In genomic region chr13:46653671-46654070, GRCm38 (mm10) we compare ENCODE assay signal across 22 mouse cellular contexts. TPM values are rescaled to one million over a fixed set of nuclear protein-coding genes. Genes with fewer than 3 reads are reported as not detected.
A peak's percentile ranks its signal among the peaks of the same experiment; 100 is the strongest.
DNase-seq lines count a peak whose midpoint lies in the region; ATAC-seq and TF ChIP-seq lines count a peak whose summit lies in the region.
"Had no signal": no experiment of that assay in that cellular context is flagged by ENCODE, and none has a peak within 500 bp of the region (broad histone marks: within the 10 kb centered on the region; RNA-seq: fewer than 3 reads in every experiment).

No protein-coding gene starts in this region.

- peaks cover 12% of the 10 kb centered on the region for H3K4me1 ChIP-seq in forebrain, embryonic 16.5 days (replicated peaks; ENCODE audit: control insufficient read depth, insufficient read depth, low read length)
- H3K4me1 ChIP-seq in forebrain, embryonic 11.5 days (replicated peaks; ENCODE audit: control insufficient read depth, insufficient read depth, low read length): no peaks in the 10 kb centered on the region
- H3K4me1 ChIP-seq in hindbrain, postnatal 0 days (ENCODE audit: insufficient read depth, low read length): no peaks in the 10 kb centered on the region
- H3K4me1 ChIP-seq: embryonic facial prominence, embryonic 15.5 days; heart, embryonic 15.5 days; hindbrain, embryonic 10.5 days had no signal

- WGBS in forebrain, embryonic 16.5 days: 57% methylated on average over 4 of the region's 4 CpGs
- WGBS in forebrain, embryonic 11.5 days: 73% methylated on average over 4 of the region's 4 CpGs
- 63% methylated on average over 4 of the region's 4 CpGs for WGBS in hindbrain, postnatal 0 days

- no peaks in the 10 kb centered on the region for H3K27me3 ChIP-seq in forebrain, embryonic 16.5 days (replicated peaks; ENCODE audit: control insufficient read depth, insufficient read depth, low read length)
- no peaks in the 10 kb centered on the region for H3K27me3 ChIP-seq in forebrain, embryonic 11.5 days (ENCODE audit: control insufficient read depth, insufficient read depth, low read length)
- no peaks in the 10 kb centered on the region for H3K27me3 ChIP-seq in hindbrain, postnatal 0 days (ENCODE audit: insufficient read depth, low read length)
- H3K27me3 ChIP-seq: embryonic facial prominence, embryonic 15.5 days; heart, embryonic 15.5 days had no signal

- H3K4me3 ChIP-seq in forebrain, embryonic 16.5 days (replicated peaks; ENCODE audit: low read length): no peak overlapping the region
- no peak overlapping the region for H3K4me3 ChIP-seq in forebrain, embryonic 11.5 days (ENCODE audit: low read depth, low read length)
- no peak overlapping the region for H3K4me3 ChIP-seq in hindbrain, postnatal 0 days (ENCODE audit: low read length)
- H3K4me3 ChIP-seq: embryonic facial prominence, embryonic 15.5 days; erythroblast, embryonic 14.5 days; heart, adult 2 months; heart, embryonic 15.5 days; hindbrain, embryonic 10.5 days had no signal

- no peak for TF ChIP-seq CTCF in hindbrain, postnatal 0 days (IDR thresholded peaks at IDR 0.05; ENCODE audit: low read depth)

- no peak overlapping the region for H3K4me2 ChIP-seq in forebrain, embryonic 16.5 days (ENCODE audit: low read length)
- no peak overlapping the region for H3K4me2 ChIP-seq in forebrain, embryonic 11.5 days (ENCODE audit: low read depth, low read length, severe bottlenecking)
- H3K4me2 ChIP-seq in hindbrain, postnatal 0 days (ENCODE audit: low read depth, low read length): no peak overlapping the region
- H3K4me2 ChIP-seq: embryonic facial prominence, embryonic 15.5 days; heart, embryonic 11.5 days; heart, embryonic 15.5 days; hindbrain, embryonic 14.5 days had no signal

- no peaks in the 10 kb centered on the region; the same call in 1 of the 2 replicates for H3K9me3 ChIP-seq in forebrain, embryonic 16.5 days (ENCODE audit: control insufficient read depth, low read length)
- H3K9me3 ChIP-seq in forebrain, embryonic 11.5 days (ENCODE audit: control insufficient read depth, low read length): no peaks in the 10 kb centered on the region
- no peaks in the 10 kb centered on the region for H3K9me3 ChIP-seq in hindbrain, postnatal 0 days (ENCODE audit: low read length)
- H3K9me3 ChIP-seq: embryonic facial prominence, embryonic 15.5 days; heart, embryonic 15.5 days; hindbrain, embryonic 10.5 days had no signal

- ATAC-seq in forebrain, embryonic 16.5 days: no peak
- no peak for ATAC-seq in forebrain, embryonic 11.5 days (replicated peaks; ENCODE audit: low FRiP score)
- ATAC-seq in hindbrain, postnatal 0 days: no peak
- ATAC-seq: intestine, embryonic 16.5 days had no signal

- no peak overlapping the region for H3K9ac ChIP-seq in forebrain, embryonic 16.5 days (replicated peaks; ENCODE audit: low read depth, low read length)
- H3K9ac ChIP-seq in forebrain, embryonic 11.5 days (ENCODE audit: low read length): no peak overlapping the region
- no peak overlapping the region for H3K9ac ChIP-seq in hindbrain, postnatal 0 days (replicated peaks; ENCODE audit: low read length)
- H3K9ac ChIP-seq: embryonic facial prominence, embryonic 15.5 days; heart, embryonic 15.5 days; hindbrain, embryonic 14.5 days had no signal

- no peak for DNase-seq in forebrain, embryonic 11.5 days (ENCODE audit: low spot score)
- DNase-seq in layer of hippocampus, postnatal 10 days (ENCODE audit: low spot score in 2 of 2): peak; percentile 34 to 40
- no peak for DNase-seq in layer of hippocampus, adult 9-11 months
- peak; percentile 26 for DNase-seq in thymus, postnatal 4 days
- no peak for DNase-seq in thymus, postnatal 25 days
- no peak for DNase-seq in hindbrain, postnatal 0 days (ENCODE audit: low spot score)
- DNase-seq: adrenal gland, adult 8-10 months; adrenal gland, postnatal 36 days; cerebellum, adult 11 months; cerebellum, adult 8-10 months; cerebellum, postnatal 14 days; embryo, embryonic 11 days; gastrocnemius, postnatal 10 days; heart, adult 2 months had no signal

- no peaks in the 10 kb centered on the region for H3K36me3 ChIP-seq in forebrain, embryonic 16.5 days (ENCODE audit: control insufficient read depth, insufficient read depth)
- no peaks in the 10 kb centered on the region for H3K36me3 ChIP-seq in forebrain, embryonic 11.5 days (ENCODE audit: control insufficient read depth, insufficient read depth, low read length)
- no peaks in the 10 kb centered on the region for H3K36me3 ChIP-seq in hindbrain, postnatal 0 days (ENCODE audit: insufficient read depth, low read length)
- H3K36me3 ChIP-seq: embryonic facial prominence, embryonic 15.5 days; hindbrain, embryonic 10.5 days had no signal

- H3K27ac ChIP-seq in forebrain, embryonic 16.5 days (ENCODE audit: low read length): peak overlapping the region; percentile 56
- no peak overlapping the region for H3K27ac ChIP-seq in forebrain, embryonic 11.5 days (ENCODE audit: low read depth, low read length)
- H3K27ac ChIP-seq in hindbrain, postnatal 0 days: no peak overlapping the region
- H3K27ac ChIP-seq: embryonic facial prominence, embryonic 15.5 days; heart, adult 2 months; heart, embryonic 15.5 days; hindbrain, embryonic 10.5 days; hindbrain, embryonic 14.5 days had no signal

RNA-seq across cellular contexts. Expression of gene Fam8a1, which starts 15.7 kb away (rescaled TPM):
- polyA plus RNA-seq in forebrain, embryonic 16.5 days (2015; fragmentation: Nextera tagmentation; extraction: Ambion mirVana): 19.0 and 20.1 TPM in 2 replicates
- polyA plus RNA-seq in forebrain, embryonic 11.5 days (2014; fragmentation: Nextera tagmentation; extraction: Ambion mirVana): 9.3 and 10.8 TPM in 2 replicates
- total RNA-seq in layer of hippocampus, postnatal 10 days (2021): 10 to 100 TPM; 64.4 to 69.3 TPM
- 32.7 and 33.2 TPM in 2 replicates for total RNA-seq in hindbrain, postnatal 0 days (2014; rRNA removed)
- 12.0 and 14.5 TPM in 2 replicates for polyA plus RNA-seq in hindbrain, postnatal 0 days (2015; fragmentation: Nextera tagmentation; extraction: Ambion mirVana)

Comparison
In these comparisons a context has a peak if more than half of its experiments do, and no peak if none do; other contexts are left out.
1. DNase-seq: peak in layer of hippocampus, postnatal 10 days (2 of 2) and thymus, postnatal 4 days (single experiment); none in forebrain, embryonic 11.5 days (single experiment), layer of hippocampus, adult 9-11 months (single experiment), thymus, postnatal 25 days (single experiment) and hindbrain, postnatal 0 days (single experiment).